Mouse (Mus musculus): ENCODE measurements at regions not wholly inside any gene's neighbourhood (a gene's known extent, or its start where the extent isn't known, plus 50 kb on each side); places are given as distances from the start of the nearest gene placed in this dataset.
"Not testable (repeated sequence)": the region's sequence is repeated elsewhere in the genome, so short reads cannot be mapped to it uniquely, and the experiment has no call there.

- DNase-seq, result no peak
These were observed 429.7 kb upstream of the Dab2 start for GRCm38 (mm10) chr15:5869866-5870265.

DNA sequence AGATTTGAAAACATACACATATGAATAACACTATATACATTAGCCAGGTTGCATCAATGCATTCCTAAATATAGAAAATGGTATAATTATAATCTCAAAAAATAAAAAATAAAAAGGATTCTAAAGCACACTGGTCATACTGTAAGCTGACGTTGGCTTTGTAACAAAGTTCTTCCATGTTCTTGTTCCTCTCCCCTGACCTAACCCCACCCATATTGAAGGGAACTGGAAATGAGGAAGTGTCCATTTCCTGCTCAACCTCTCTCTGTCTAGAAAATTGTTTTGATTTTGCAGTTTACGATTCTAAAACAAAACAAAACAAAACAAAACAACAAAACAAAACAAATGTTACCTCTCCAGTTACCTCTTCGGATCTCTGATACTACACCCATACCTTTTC, 427.5 kb upstream of the Dab2 start:
- no peak for DNase-seq

DNA sequence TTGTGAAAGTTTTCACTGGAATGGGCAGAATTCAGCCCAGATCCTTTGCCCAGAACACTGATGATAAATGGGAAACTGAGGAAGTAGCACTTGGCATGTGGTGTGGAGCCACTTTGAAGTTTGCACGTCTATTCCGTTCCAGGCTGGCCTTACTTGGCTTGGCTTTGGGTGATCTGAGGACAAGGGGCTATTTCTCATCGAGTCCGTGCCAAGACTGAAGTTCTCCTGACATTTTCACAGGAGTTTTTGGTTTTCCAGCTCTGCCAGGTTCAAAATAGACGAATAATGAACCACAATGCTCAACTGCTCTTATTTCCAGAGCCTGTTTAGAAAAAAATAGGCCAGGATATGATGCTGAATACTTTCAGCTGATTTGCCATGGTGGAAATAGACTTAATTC, 421.8 kb upstream of the Dab2 start:
- DNase-seq, result no peak

GRCm38 (mm10) chr15:5891188-5891587, 408.4 kb upstream of the Dab2 start:
- no peak for DNase-seq

DNA sequence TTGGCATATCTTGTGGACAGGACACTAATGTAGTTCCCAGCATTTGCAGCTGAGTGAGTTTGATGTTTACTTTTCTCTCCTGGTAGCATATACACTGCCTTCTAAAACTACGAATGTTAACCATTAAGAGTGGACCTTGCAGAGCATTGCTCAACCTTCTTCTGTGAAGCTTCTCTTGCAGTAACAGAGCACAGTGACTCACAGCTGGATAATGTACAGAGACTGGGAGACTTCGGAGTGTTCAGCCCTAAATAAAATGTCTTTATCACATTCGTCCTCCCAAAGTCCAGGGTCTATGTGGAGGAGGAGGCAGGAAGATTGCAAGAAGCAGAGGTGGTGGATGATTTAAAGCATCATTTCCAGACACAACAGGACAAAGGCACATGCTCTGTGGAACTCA, 407.6 kb upstream of the Dab2 start:
- no peak for DNase-seq

- DNase-seq, result not testable (repeated sequence)
These were observed 403.7 kb upstream of the Dab2 start for GRCm38 (mm10) chr15:5895688-5896470.

DNA sequence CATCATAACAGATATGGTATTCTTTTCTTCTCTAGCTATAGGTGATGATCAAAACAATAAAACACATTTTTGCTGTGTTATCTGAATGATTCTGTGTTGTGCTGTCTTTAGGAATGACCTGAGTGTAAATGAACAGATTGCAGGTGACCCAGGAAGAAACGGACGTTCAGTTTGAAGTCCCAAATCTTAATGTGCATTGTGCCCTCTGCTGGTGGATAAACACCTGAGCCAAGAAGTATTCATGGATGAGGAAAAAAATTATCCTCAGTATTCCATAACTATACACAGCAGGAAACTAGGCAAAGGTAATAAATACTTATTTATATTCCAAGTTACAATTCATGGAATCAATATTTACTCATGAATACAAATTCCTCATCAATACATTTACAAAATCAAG, 384.3 kb upstream of the Dab2 start:
- DNase-seq, result no peak

DNA sequence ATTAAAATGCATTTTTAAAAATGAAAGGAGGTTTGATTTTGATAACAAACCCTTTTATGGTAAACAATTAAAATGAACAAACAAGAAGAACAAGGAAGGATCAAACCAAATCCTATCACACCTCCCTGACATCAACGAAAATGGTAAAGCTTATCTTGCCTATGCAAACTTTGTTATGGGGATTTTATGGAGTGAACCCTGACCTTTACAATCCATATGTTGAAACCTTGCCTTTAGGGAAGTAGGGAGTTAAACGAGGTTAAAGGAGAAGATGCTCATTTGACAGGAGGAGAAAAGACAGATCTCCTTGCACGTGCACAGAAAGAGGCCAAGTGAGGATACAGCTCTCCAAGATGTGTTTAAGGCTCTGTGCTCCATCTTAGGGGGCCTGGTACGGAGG, 379.5 kb upstream of the Dab2 start:
- no peak for DNase-seq

DNA sequence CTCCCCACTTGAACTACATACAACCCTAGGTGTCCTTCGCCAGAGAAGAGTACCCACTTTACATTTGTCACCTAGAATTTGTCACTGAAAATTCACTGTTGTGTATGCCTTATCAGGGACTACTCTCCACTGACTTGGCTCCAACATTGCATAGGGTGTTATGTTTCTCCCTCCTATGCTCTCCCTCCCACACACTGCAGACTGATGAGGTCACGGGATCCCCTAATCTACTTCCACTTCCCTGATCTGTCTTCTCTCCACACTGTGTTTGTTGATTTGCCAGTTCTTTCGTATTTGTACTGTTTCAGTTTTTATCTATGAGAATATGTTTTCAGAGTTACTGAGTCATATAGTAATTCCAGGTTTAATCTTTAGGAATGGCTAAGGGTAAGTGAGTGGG, 371.8 kb upstream of the Dab2 start:
- DNase-seq, result no peak

- DNase-seq, result no peak
These were observed 366.0 kb upstream of the Dab2 start for GRCm38 (mm10) chr15:5933586-5933985.

DNA sequence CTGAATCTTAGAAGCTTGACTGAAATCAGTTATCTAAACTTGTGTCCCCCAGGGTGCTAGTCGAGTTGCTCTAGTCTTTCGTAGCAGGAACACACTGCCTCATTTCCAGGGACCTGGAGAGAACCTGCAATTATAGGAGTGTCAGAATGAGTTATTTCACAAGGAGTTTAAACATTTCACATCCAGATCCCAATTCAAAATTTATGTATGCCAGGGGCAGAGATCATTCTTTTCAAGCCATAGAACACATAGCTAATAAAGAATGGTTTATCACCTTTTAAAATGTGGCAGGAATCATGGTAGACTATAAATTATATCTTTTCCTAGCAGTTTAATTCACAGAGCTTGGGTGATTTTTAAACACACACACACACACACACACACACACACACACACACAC, 358.6 kb upstream of the Dab2 start:
- DNase-seq, result no peak

- no peak for DNase-seq
These were observed 352.9 kb upstream of the Dab2 start for GRCm38 (mm10) chr15:5946650-5947049.

DNA sequence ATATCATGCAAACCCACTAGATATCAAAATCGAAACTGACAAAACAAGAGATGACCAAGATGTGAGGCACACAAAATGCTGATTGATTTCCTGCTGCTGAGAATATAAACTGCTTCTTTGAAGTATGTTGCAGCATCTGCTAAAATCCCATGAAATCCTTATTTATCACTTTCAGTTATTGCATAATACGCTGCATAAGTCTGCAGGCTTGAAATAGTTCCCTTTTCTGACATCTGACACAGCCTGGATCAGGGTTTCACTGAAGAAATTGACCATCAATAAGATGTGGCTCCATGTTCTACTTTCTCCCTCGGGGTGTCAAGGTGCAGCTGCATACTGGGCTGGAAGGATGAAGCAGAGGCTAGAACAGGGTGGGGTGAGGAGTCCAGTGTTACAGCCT, 348.7 kb upstream of the Dab2 start:
- DNase-seq, result no peak

GRCm38 (mm10) chr15:5951661-5952060, 347.9 kb upstream of the Dab2 start:
- not testable (repeated sequence) for DNase-seq

GRCm38 (mm10) chr15:5953106-5953505, 346.5 kb upstream of the Dab2 start:
- no peak for DNase-seq

GRCm38 (mm10) chr15:5991351-5992065, 308.1 kb upstream of the Dab2 start:
- DNase-seq, result no peak

DNA sequence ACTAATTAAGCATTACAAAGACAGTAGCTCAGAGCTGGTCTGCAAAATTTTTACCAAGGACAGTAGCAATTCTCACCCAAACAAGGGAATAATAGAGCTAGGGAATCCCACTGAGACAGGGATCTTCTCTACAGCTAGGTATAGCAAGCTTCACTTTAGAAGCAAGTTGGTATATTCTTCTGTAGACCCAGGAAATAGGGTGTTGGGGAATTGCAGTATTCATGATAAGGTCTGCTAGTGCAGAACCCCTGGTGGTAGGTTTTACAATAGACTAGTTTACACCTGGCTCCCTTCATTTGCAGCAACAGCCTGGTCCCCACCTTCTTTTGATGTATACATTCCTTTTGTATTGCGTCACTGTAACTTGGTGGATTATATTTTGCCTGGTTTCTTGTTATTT, 307.4 kb upstream of the Dab2 start:
- not testable (repeated sequence) for DNase-seq

- DNase-seq, result no peak
These were observed 298.8 kb upstream of the Dab2 start for GRCm38 (mm10) chr15:6000816-6001215.

- DNase-seq, result no peak
These were observed 298.2 kb upstream of the Dab2 start for GRCm38 (mm10) chr15:6001394-6001793.

- no peak for DNase-seq
These were observed 284.6 kb upstream of the Dab2 start for GRCm38 (mm10) chr15:6014982-6015381.

DNA sequence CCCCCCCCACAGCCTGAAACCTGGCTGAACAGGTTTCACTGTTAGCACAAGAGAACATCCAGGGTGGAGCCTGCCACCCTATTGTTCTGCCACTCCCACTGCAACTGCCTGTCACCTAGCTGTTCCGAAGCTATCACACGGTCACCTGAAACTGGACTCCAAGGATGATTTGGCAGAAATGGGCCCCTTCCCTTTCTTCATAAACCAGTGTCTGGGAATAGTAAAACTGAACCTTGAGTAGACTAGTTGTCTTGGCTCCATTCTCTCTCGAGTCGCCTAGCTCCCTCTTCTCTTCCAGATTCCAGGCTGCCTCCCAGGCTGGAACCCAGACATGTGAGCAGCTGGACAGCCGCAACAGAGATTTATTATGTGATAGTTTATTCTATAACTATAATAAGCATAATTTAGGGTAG, 282.9 kb upstream of the Dab2 start:
- no peak for DNase-seq

DNA sequence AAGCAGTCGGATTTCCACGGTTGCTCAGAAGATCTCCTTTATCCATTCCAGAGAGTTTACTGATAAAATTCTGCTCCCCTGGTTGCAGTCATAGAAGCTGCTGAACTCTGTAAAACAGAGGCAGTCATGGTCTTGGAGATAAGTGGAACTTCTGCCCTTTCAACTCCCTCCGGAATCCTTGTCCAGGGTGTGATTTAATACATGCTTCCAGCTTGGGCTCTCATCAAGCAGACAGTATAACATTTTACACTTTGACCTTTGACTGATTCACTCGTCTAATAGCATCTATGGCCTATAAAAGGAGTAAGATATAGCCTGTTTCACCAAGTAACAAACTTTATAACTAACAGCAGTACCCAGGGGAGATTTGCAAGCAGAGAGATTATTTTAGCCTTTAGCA, 274.0 kb upstream of the Dab2 start:
- DNase-seq, result no peak

DNA sequence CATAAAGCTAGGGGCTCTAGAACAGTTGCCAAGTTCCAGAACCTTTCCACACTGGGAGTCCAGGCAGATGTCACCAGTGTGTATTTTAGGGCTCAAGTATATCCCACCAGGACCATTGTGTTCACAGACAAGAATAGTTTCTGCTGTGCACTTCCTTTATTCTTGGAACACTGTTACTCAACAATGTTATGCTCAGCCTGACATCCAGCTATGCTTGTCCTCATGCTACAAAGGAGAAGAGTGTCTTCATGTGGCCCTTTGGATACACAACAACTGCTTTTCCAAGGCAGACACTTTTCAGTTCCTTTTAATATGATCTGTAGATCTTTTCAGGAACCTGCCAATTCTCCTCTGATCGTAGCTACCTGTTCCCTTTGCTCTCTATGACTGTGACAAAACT, 270.4 kb upstream of the Dab2 start:
- no peak for DNase-seq

DNA sequence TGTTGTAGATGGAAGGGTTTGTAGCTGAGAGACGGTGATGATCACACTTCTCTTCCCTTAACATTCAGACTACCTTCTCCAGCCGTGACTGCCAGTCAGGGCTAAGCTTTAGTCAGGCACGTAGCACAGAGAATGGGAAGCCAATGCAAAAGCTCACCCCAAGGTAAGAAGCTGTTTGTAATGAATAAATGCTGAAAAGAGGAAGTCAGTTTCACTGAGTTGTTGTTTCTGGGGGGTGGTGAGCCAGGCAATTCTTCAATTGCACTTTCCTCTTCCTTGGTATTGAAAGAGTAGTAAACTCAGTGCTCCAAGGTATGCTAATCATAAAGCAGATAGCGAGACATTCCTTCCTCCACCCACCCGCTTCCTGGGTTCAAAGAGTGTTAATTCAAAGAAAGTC, 269.2 kb upstream of the Dab2 start:
- DNase-seq, result no peak

GRCm38 (mm10) chr15:6034156-6034555, 265.4 kb upstream of the Dab2 start:
- no peak for DNase-seq
